Mouse (Mus musculus): ENCODE results near the gene Gtpbp3. TPM values are rescaled to one million over a fixed set of nuclear protein-coding genes. Genes with fewer than 3 reads are reported as not detected.

Gene Gtpbp3
- polyA plus RNA-seq, 1 experiment from 2014 or later = 12.5 TPM

Other genes with a start within 250 kb of the Gtpbp3 start
- 15.5 and 17.2 TPM in 2 replicates for gene Myo9b, start 215.4 kb upstream of the Gtpbp3 start, polyA plus RNA-seq (2015; fragmentation: Nextera tagmentation; extraction: Ambion mirVana)
- 65.7 and 67.9 TPM in 2 replicates for gene Haus8, start 215.2 kb upstream of the Gtpbp3 start, polyA plus RNA-seq (2015; fragmentation: Nextera tagmentation; extraction: Ambion mirVana)
- 117 and 123 TPM in 2 replicates for gene Use1, start 121.3 kb upstream of the Gtpbp3 start, polyA plus RNA-seq (2015; fragmentation: Nextera tagmentation; extraction: Ambion mirVana)
- gene Ocel1, start 116.8 kb upstream of the Gtpbp3 start, polyA plus RNA-seq (2015; fragmentation: Nextera tagmentation; extraction: Ambion mirVana) = 5.1 and 5.3 TPM in 2 replicates
- 19.8 and 20.1 TPM in 2 replicates for gene Nr2f6, start 106.1 kb upstream of the Gtpbp3 start, polyA plus RNA-seq (2015; fragmentation: Nextera tagmentation; extraction: Ambion mirVana)
- 7.4 and 8.1 TPM in 2 replicates for gene Ushbp1, start 92.3 kb upstream of the Gtpbp3 start, polyA plus RNA-seq (2015; fragmentation: Nextera tagmentation; extraction: Ambion mirVana)
- gene Babam1, start 91.2 kb upstream of the Gtpbp3 start, polyA plus RNA-seq (2015; fragmentation: Nextera tagmentation; extraction: Ambion mirVana) = 89.8 and 91.0 TPM in 2 replicates
- gene Ankle1, start 82.1 kb upstream of the Gtpbp3 start, polyA plus RNA-seq (2015; fragmentation: Nextera tagmentation; extraction: Ambion mirVana) = 4.0 and 5.1 TPM in 2 replicates
- gene Abhd8, start 24.4 kb upstream of the Gtpbp3 start, polyA plus RNA-seq (2015; fragmentation: Nextera tagmentation; extraction: Ambion mirVana) = 176 TPM in 2 replicates
- 182 and 191 TPM in 2 replicates for gene Mrpl34, start 23.1 kb upstream of the Gtpbp3 start, polyA plus RNA-seq (2015; fragmentation: Nextera tagmentation; extraction: Ambion mirVana)
- gene Dda1, start 18.9 kb upstream of the Gtpbp3 start, polyA plus RNA-seq (2015; fragmentation: Nextera tagmentation; extraction: Ambion mirVana) = 224 and 231 TPM in 2 replicates
- gene Ano8, start 2.1 kb upstream of the Gtpbp3 start, polyA plus RNA-seq (2015; fragmentation: Nextera tagmentation; extraction: Ambion mirVana) = 4.0 and 5.9 TPM in 2 replicates
- gene Plvap, start 23.6 kb downstream of the Gtpbp3 start, polyA plus RNA-seq (2015; fragmentation: Nextera tagmentation; extraction: Ambion mirVana) = 5.7 and 6.5 TPM in 2 replicates
- 0.11 TPM in 1 of 2 replicates, not detected in the other for gene Ccdc194, start 37.6 kb downstream of the Gtpbp3 start, polyA plus RNA-seq (2015; fragmentation: Nextera tagmentation; extraction: Ambion mirVana)
- 6.8 and 7.9 TPM in 2 replicates for gene Bst2, start 49.4 kb downstream of the Gtpbp3 start, polyA plus RNA-seq (2015; fragmentation: Nextera tagmentation; extraction: Ambion mirVana)
- 52.4 and 60.3 TPM in 2 replicates for gene Mvb12a, start 54.8 kb downstream of the Gtpbp3 start, polyA plus RNA-seq (2015; fragmentation: Nextera tagmentation; extraction: Ambion mirVana)
- 0.17 TPM in 1 of 2 replicates, not detected in the other for gene Tmem221, start 70.8 kb downstream of the Gtpbp3 start, polyA plus RNA-seq (2015; fragmentation: Nextera tagmentation; extraction: Ambion mirVana)
- gene Nxnl1, start 78.5 kb downstream of the Gtpbp3 start, polyA plus RNA-seq (2015; fragmentation: Nextera tagmentation; extraction: Ambion mirVana) = not detected in 2 replicates
- 71.4 and 79.2 TPM in 2 replicates for gene Slc27a1, start 80.8 kb downstream of the Gtpbp3 start, polyA plus RNA-seq (2015; fragmentation: Nextera tagmentation; extraction: Ambion mirVana)
- 219 and 237 TPM in 2 replicates for gene Pgls, start 104.1 kb downstream of the Gtpbp3 start, polyA plus RNA-seq (2015; fragmentation: Nextera tagmentation; extraction: Ambion mirVana)
- 6.4 and 7.9 TPM in 2 replicates for gene Fam129c, start 109.5 kb downstream of the Gtpbp3 start, polyA plus RNA-seq (2015; fragmentation: Nextera tagmentation; extraction: Ambion mirVana)
- 68.8 and 70.8 TPM in 2 replicates for gene Colgalt1, start 122.9 kb downstream of the Gtpbp3 start, polyA plus RNA-seq (2015; fragmentation: Nextera tagmentation; extraction: Ambion mirVana)
- 23.5 and 29.0 TPM in 2 replicates for gene Unc13a, start 183.7 kb downstream of the Gtpbp3 start, polyA plus RNA-seq (2015; fragmentation: Nextera tagmentation; extraction: Ambion mirVana)
- 4.7 and 5.4 TPM in 2 replicates for gene Jak3, start 188.2 kb downstream of the Gtpbp3 start, polyA plus RNA-seq (2015; fragmentation: Nextera tagmentation; extraction: Ambion mirVana)
- gene Insl3, start 201.1 kb downstream of the Gtpbp3 start, polyA plus RNA-seq (2015; fragmentation: Nextera tagmentation; extraction: Ambion mirVana) = 1.4 TPM in 1 of 2 replicates, not detected in the other
- 0.20 and 0.50 TPM in 2 replicates for gene B3gnt3, start 213.7 kb downstream of the Gtpbp3 start, polyA plus RNA-seq (2015; fragmentation: Nextera tagmentation; extraction: Ambion mirVana)
- gene Fcho1, start 237.6 kb downstream of the Gtpbp3 start, polyA plus RNA-seq (2015; fragmentation: Nextera tagmentation; extraction: Ambion mirVana) = 88.4 and 107 TPM in 2 replicates